Mouse (Mus musculus): ENCODE data around the gene Hoxb3. TPM values are rescaled to one million over a fixed set of nuclear protein-coding genes. Genes with fewer than 3 reads are reported as not detected.

Gene Hoxb3
- polyA plus RNA-seq, 1 experiment from 2014 or later, result 13.9 TPM

GRCm38 (mm10) chr11:96314671-96315343, 8.3 kb upstream of the Hoxb3 start:
- Histone ChIP-seq H3K4me3 (ENCODE audit: low read depth, low read length) (peak overlapping the region; percentile 95), H3K36me3 (ENCODE audit: control insufficient read depth, insufficient read depth, low read length) (no peaks in the 10 kb centered on the region), H3K27ac (ENCODE audit: low read depth, low read length) (peak overlapping the region; percentile 100), H3K27me3 (ENCODE audit: control insufficient read depth, insufficient read depth, low read length) (no peaks in the 10 kb centered on the region), H3K4me2 (ENCODE audit: low read depth, low read length) (peak overlapping the region; percentile 100), H3K9me3 (ENCODE audit: control insufficient read depth, low read length) (no peaks in the 10 kb centered on the region), H3K9ac (replicated peaks; ENCODE audit: low read depth, low read length) (peak overlapping the region; percentile 100), H3K4me1 (ENCODE audit: control insufficient read depth, insufficient read depth, low read length) (peaks cover 62% of the 10 kb centered on the region)
- no peak for ATAC-seq (ENCODE audit: low read depth)
- under 1% methylated on average over 34 of the region's 34 CpGs for WGBS

DNA sequence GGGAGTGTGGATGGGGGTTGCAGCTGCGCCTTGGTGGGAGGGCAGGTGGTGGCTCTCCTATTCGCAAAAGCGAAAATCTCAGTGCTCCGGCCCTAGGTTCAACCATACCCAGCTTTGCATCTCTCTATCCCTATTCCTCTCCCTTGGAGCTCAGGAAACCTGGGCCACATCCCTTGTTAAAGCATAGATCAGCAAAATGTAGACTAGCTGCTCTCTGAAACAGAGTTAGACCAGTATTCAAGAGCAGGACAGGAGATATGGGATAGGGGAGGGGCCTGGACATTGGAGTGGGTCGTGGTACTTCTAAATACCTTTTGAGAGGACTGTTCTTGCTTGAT, 7.8 kb upstream of the Hoxb3 start:
- peak overlapping the region; percentile 100 for H3K4me2 ChIP-seq (ENCODE audit: low read depth, low read length)
- no peaks in the 10 kb centered on the region; the same call in 1 of the 2 replicates for H3K36me3 ChIP-seq (ENCODE audit: control insufficient read depth, insufficient read depth, low read length)
- no peaks in the 10 kb centered on the region for H3K9me3 ChIP-seq (ENCODE audit: control insufficient read depth, low read length)
- peak overlapping the region; percentile 95 for H3K4me3 ChIP-seq (ENCODE audit: low read depth, low read length)
- H3K27me3 ChIP-seq (ENCODE audit: control insufficient read depth, insufficient read depth, low read length), result no peaks in the 10 kb centered on the region
- peak overlapping the region; percentile 100 for H3K27ac ChIP-seq (ENCODE audit: low read depth, low read length)
- 3% methylated on average over 5 of the region's 5 CpGs for WGBS
- H3K4me1 ChIP-seq (ENCODE audit: control insufficient read depth, insufficient read depth, low read length), result peaks cover 62% of the 10 kb centered on the region
- ATAC-seq (ENCODE audit: low read depth), result no peak
- peak overlapping the region; percentile 100 for H3K9ac ChIP-seq (replicated peaks; ENCODE audit: low read depth, low read length)

GRCm38 (mm10) chr11:96316696-96317607, 6.2 kb upstream of the Hoxb3 start:
- Histone ChIP-seq H3K9ac (replicated peaks; ENCODE audit: low read depth, low read length) (peak overlapping the region; percentile 100), H3K4me2 (ENCODE audit: low read depth, low read length) (peak overlapping the region; percentile 100), H3K4me1 (ENCODE audit: control insufficient read depth, insufficient read depth, low read length) (peaks cover 59% of the 10 kb centered on the region), H3K36me3 (ENCODE audit: control insufficient read depth, insufficient read depth, low read length) (peaks cover 6% of the 10 kb centered on the region), H3K9me3 (ENCODE audit: control insufficient read depth, low read length) (no peaks in the 10 kb centered on the region), H3K4me3 (ENCODE audit: low read depth, low read length) (peak overlapping the region; percentile 95), H3K27ac (ENCODE audit: low read depth, low read length) (peak overlapping the region; percentile 100), H3K27me3 (ENCODE audit: control insufficient read depth, insufficient read depth, low read length) (no peaks in the 10 kb centered on the region)
- ATAC-seq (ENCODE audit: low read depth), result no peak
- 4% methylated on average over 18 of the region's 18 CpGs for WGBS

DNA sequence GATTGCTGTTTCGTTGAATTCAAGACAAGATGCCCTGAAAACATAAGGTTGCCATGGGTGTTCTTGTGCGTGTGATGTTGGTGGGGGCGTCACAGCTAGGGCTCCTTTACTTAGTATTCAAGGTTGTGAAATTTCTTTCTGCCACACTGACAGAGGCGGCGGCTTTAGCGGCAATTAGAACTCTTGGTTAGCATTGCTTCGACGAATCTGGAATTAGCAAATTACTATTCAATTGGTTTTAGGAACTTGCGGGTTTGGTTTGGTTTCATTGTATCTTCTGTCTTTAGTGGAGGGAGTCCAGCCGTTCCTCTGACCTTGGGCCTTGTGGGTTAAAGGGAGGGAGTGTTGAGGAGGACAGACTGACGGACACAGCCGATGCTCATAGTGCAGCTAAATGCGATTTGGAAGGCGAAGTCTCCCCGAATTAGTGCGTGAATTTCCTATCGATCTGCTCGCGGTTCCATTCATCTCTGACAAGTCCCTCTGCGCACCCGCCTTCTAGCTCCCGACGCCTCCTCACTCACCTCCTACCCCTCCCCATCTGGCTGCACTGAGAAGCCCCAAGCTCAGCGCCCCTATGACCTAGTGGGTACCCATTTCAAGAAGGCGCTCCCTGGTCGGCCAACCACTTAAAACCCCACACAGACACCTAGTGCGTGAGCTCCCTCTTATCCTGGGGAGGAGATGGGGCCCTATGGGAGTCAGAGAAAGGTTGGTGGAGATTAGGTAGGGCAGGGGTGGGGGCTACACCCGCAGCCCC, 5.3 kb upstream of the Hoxb3 start, which contains the start of gene Hoxb4:
TSS of gene Hoxb4 (plus strand) at position 660 of the 760 bp plus-strand sequence.
- Histone ChIP-seq H3K36me3 (ENCODE audit: control insufficient read depth, insufficient read depth, low read length) (peaks cover 6% of the 10 kb centered on the region), H3K9ac (replicated peaks; ENCODE audit: low read depth, low read length) (peak within 1 kb of the TSS; percentile 100), H3K4me1 (ENCODE audit: control insufficient read depth, insufficient read depth, low read length) (peaks cover 62% of the 10 kb centered on the region), H3K9me3 (ENCODE audit: control insufficient read depth, low read length) (no peaks in the 10 kb centered on the region), H3K27ac (ENCODE audit: low read depth, low read length) (peak within 1 kb of the TSS; percentile 100), H3K4me2 (ENCODE audit: low read depth, low read length) (peak within 1 kb of the TSS; percentile 100), H3K27me3 (ENCODE audit: control insufficient read depth, insufficient read depth, low read length) (no peaks in the 10 kb centered on the region), H3K4me3 (ENCODE audit: low read depth, low read length) (peak within 1 kb of the TSS; percentile 95)
- 2% methylated on average over 28 of the region's 28 CpGs for WGBS
- ATAC-seq (ENCODE audit: low read depth), result peak; percentile 10; the same call in 1 of the 2 replicates

DNA sequence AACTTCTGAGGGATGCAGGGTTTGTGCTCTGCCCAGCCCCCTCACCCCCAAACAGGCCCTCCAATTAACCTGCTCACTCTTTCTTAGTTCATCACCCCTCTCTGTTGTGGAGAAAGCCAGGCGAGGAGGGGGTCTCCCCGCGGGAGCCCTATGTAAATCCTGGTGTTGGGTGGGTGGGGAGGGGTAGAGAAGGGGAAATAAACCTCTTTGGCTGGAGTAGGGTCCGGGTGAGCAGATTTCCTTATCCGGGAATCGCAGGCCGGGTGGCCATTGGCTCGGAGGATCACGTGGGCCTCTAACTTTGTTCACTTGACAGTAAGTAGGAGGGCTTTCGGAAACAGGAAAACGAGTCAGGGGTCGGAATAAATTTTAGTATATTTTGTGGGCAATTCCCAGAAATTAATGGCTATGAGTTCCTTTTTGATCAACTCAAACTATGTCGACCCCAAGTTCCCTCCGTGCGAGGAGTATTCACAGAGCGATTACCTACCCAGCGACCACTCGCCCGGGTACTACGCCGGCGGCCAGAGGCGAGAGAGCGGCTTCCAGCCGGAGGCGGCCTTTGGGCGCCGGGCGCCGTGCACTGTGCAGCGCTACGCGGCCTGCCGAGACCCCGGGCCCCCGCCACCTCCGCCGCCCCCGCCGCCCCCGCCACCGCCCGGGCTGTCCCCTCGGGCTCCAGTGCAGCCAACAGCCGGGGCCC, 4.6 kb upstream of the Hoxb3 start:
- peak overlapping the region; percentile 95 for H3K4me3 ChIP-seq (ENCODE audit: low read depth, low read length)
- peak overlapping the region; percentile 100 for H3K4me2 ChIP-seq (ENCODE audit: low read depth, low read length)
- no peaks in the 10 kb centered on the region for H3K9me3 ChIP-seq (ENCODE audit: control insufficient read depth, low read length)
- peaks cover 61% of the 10 kb centered on the region for H3K4me1 ChIP-seq (ENCODE audit: control insufficient read depth, insufficient read depth, low read length)
- H3K27me3 ChIP-seq (ENCODE audit: control insufficient read depth, insufficient read depth, low read length), result no peaks in the 10 kb centered on the region
- H3K36me3 ChIP-seq (ENCODE audit: control insufficient read depth, insufficient read depth, low read length), result peaks cover 6% of the 10 kb centered on the region
- peak overlapping the region; percentile 100 for H3K27ac ChIP-seq (ENCODE audit: low read depth, low read length)
- peak overlapping the region; percentile 100 for H3K9ac ChIP-seq (replicated peaks; ENCODE audit: low read depth, low read length)
- ATAC-seq (ENCODE audit: low read depth), result peak; percentile 62
- WGBS, result 1% methylated on average over 36 of the region's 45 CpGs

DNA sequence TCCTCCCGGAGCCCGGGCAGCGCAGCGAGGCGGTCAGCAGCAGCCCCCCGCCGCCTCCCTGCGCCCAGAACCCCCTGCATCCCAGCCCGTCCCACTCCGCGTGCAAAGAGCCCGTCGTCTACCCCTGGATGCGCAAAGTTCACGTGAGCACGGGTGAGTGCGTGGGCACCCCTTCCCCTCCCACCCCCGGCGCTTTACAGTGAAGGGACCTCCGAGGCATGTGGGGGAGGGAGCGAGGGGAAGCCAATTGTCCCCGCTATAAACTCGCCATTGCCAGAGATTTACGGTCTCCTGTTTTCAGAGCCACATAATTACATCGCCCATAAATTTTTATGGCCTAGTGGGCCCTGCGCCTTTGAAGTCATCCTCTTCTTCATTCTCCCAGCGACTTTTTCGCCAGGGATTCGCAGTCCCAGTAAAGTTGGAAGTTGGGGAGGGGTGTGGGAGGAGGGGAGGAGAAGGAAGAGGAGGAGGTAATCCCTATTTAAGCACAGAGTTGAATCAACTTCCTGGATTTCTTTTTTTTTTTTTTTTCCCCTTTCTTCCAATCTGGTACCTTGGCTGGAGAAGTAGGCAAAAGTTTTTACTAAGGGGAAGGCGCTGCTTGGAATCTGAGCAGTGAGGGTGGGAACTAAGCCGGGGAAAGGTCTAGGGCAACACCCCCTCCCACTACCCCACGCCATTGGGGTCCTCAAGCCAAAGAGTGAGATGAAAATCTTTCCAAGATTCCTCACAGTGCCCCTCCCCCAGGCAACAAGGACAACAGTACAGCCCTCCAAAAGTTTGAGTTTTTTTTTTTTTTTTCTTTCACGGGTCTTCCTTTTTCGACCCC, 3.8 kb upstream of the Hoxb3 start:
- no peaks in the 10 kb centered on the region for H3K27me3 ChIP-seq (ENCODE audit: control insufficient read depth, insufficient read depth, low read length)
- peak overlapping the region; percentile 100 for H3K9ac ChIP-seq (replicated peaks; ENCODE audit: low read depth, low read length)
- H3K36me3 ChIP-seq (ENCODE audit: control insufficient read depth, insufficient read depth, low read length), result peaks cover 6% of the 10 kb centered on the region
- no peaks in the 10 kb centered on the region for H3K9me3 ChIP-seq (ENCODE audit: control insufficient read depth, low read length)
- H3K4me3 ChIP-seq (ENCODE audit: low read depth, low read length), result peak overlapping the region; percentile 95
- ATAC-seq (ENCODE audit: low read depth), result peak; percentile 85
- under 1% methylated on average over 26 of the region's 34 CpGs for WGBS
- H3K27ac ChIP-seq (ENCODE audit: low read depth, low read length), result peak overlapping the region; percentile 100
- H3K4me2 ChIP-seq (ENCODE audit: low read depth, low read length), result peak overlapping the region; percentile 100
- H3K4me1 ChIP-seq (ENCODE audit: control insufficient read depth, insufficient read depth, low read length), result peaks cover 60% of the 10 kb centered on the region

- Histone ChIP-seq H3K9ac (replicated peaks; ENCODE audit: low read depth, low read length) (peak overlapping the region; percentile 100), H3K4me3 (ENCODE audit: low read depth, low read length) (peak overlapping the region; percentile 95), H3K27me3 (ENCODE audit: control insufficient read depth, insufficient read depth, low read length) (no peaks in the 10 kb centered on the region)
These were observed 3.2 kb upstream of the Hoxb3 start for GRCm38 (mm10) chr11:96319910-96320309.

More at GRCm38 (mm10) chr11:96319910-96320309, 3.2 kb upstream of the Hoxb3 start:
- Histone ChIP-seq H3K4me2 (ENCODE audit: low read depth, low read length) (peak overlapping the region; percentile 100), H3K9me3 (ENCODE audit: control insufficient read depth, low read length) (no peaks in the 10 kb centered on the region), H3K36me3 (ENCODE audit: control insufficient read depth, insufficient read depth, low read length) (peaks cover 6% of the 10 kb centered on the region), H3K4me1 (ENCODE audit: control insufficient read depth, insufficient read depth, low read length) (peaks cover 61% of the 10 kb centered on the region), H3K27ac (ENCODE audit: low read depth, low read length) (peak overlapping the region; percentile 100)
- WGBS, result 1% methylated on average over 29 of the region's 29 CpGs
- ATAC-seq (ENCODE audit: low read depth), result peak; percentile 11; the same call in 1 of the 2 replicates

Data from neural tube, embryonic 14.5 days (tissue).